Mouse (Mus musculus): ENCODE measurements around the gene Tfap2d. TPM values are rescaled to one million over a fixed set of nuclear protein-coding genes. Genes with fewer than 3 reads are reported as not detected.

Gene Tfap2d
- polyA plus RNA-seq, 1 experiment: not detected

GRCm38 (mm10) chr1:19209776-19210175 is 107.0 kb downstream of the Tfap2d start:
- H3ac ChIP-seq (ENCODE audit: control insufficient read depth, insufficient read length): no peak overlapping the region
- no peak overlapping the region for H3K4me3 ChIP-seq
- no peak overlapping the region for H3K4me2 ChIP-seq (ENCODE audit: low read depth)
- H3K27me3 ChIP-seq (ENCODE audit: control insufficient read depth, insufficient read depth, insufficient read length): peaks cover 4% of the 10 kb centered on the region
- TF ChIP-seq CEBPB (IDR thresholded peaks at IDR 0.05; ENCODE audit: insufficient read depth, poor library complexity, severe bottlenecking) (no peak), MAX (IDR thresholded peaks at IDR 0.05; ENCODE audit: low read depth) (no peak), MYOD1 (IDR thresholded peaks at IDR 0.05; ENCODE audit: control insufficient read depth in 1 of 3, insufficient read length in 2 of 3, low read depth in 2 of 3) (no peak), E2F4 (IDR thresholded peaks at IDR 0.05; ENCODE audit: insufficient read depth) (no peak), REST (IDR thresholded peaks at IDR 0.05; ENCODE audit: insufficient read depth, insufficient read length) (no peak), TCF12 (IDR thresholded peaks at IDR 0.05; ENCODE audit: insufficient read depth, poor library complexity, severe bottlenecking) (no peak), TCF3 (IDR thresholded peaks at IDR 0.05; ENCODE audit: insufficient read length, low read depth) (no peak)
- no peaks in the 10 kb centered on the region for H3K79me2 ChIP-seq (ENCODE audit: control insufficient read depth, insufficient read depth)
- no peaks in the 10 kb centered on the region for H3K36me3 ChIP-seq (ENCODE audit: control insufficient read depth, insufficient read depth)

- no peak overlapping the region for H3K4me2 ChIP-seq (ENCODE audit: low read depth)
- TF ChIP-seq MAX (IDR thresholded peaks at IDR 0.05; ENCODE audit: low read depth) (no peak), MYOG (IDR thresholded peaks at IDR 0.05; ENCODE audit: control insufficient read depth in 1 of 3, insufficient read depth in 1 of 3, insufficient read length in 2 of 3, low read depth in 2 of 3) (no peak), E2F4 (IDR thresholded peaks at IDR 0.05; ENCODE audit: insufficient read depth) (no peak), REST (IDR thresholded peaks at IDR 0.05; ENCODE audit: insufficient read depth, insufficient read length) (no peak), POLR2A (IDR thresholded peaks at IDR 0.05; ENCODE audit: insufficient read length, low read depth) (no peak), TCF12 (IDR thresholded peaks at IDR 0.05; ENCODE audit: insufficient read depth, poor library complexity, severe bottlenecking) (no peak), USF1 (IDR thresholded peaks at IDR 0.05; ENCODE audit: low read depth) (no peak), POLR2AphosphoS2 (IDR thresholded peaks at IDR 0.05; ENCODE audit: insufficient read length, low read depth) (no peak), SRF (IDR thresholded peaks at IDR 0.05; ENCODE audit: control insufficient read depth, insufficient read length, low read depth) (no peak), CEBPB (IDR thresholded peaks at IDR 0.05; ENCODE audit: insufficient read depth, poor library complexity, severe bottlenecking) (no peak), TCF3 (IDR thresholded peaks at IDR 0.05; ENCODE audit: insufficient read length, low read depth) (no peak), MYOD1 (IDR thresholded peaks at IDR 0.05; ENCODE audit: control insufficient read depth in 1 of 3, insufficient read length in 2 of 3, low read depth in 2 of 3) (no peak)
- H3K79me2 ChIP-seq (ENCODE audit: control insufficient read depth, insufficient read depth): no peaks in the 10 kb centered on the region
- no peak overlapping the region for H3ac ChIP-seq (ENCODE audit: control insufficient read depth, insufficient read length)
- no peak overlapping the region for H3K4me3 ChIP-seq
- peaks cover 4% of the 10 kb centered on the region for H3K27me3 ChIP-seq (ENCODE audit: control insufficient read depth, insufficient read depth, insufficient read length)
- H3K36me3 ChIP-seq (ENCODE audit: control insufficient read depth, insufficient read depth): no peaks in the 10 kb centered on the region
Measured at GRCm38 (mm10) chr1:19210215-19211032, 107.6 kb downstream of the Tfap2d start.

GRCm38 (mm10) chr1:19211033-19211405 is 108.2 kb downstream of the Tfap2d start:
- H3K36me3 ChIP-seq (ENCODE audit: control insufficient read depth, insufficient read depth): no peaks in the 10 kb centered on the region
- no peaks in the 10 kb centered on the region for H3K79me2 ChIP-seq (ENCODE audit: control insufficient read depth, insufficient read depth)
- no peak overlapping the region for H3K4me2 ChIP-seq (ENCODE audit: low read depth)
- H3ac ChIP-seq (ENCODE audit: control insufficient read depth, insufficient read length): no peak overlapping the region
- H3K27me3 ChIP-seq (ENCODE audit: control insufficient read depth, insufficient read depth, insufficient read length): peaks cover 4% of the 10 kb centered on the region
- no peak overlapping the region for H3K4me3 ChIP-seq
- TF ChIP-seq TCF12 (IDR thresholded peaks at IDR 0.05; ENCODE audit: insufficient read depth, poor library complexity, severe bottlenecking) (no peak), REST (IDR thresholded peaks at IDR 0.05; ENCODE audit: insufficient read depth, insufficient read length) (no peak), E2F4 (IDR thresholded peaks at IDR 0.05; ENCODE audit: insufficient read depth) (no peak), POLR2A (IDR thresholded peaks at IDR 0.05; ENCODE audit: insufficient read length, low read depth) (no peak), POLR2AphosphoS2 (IDR thresholded peaks at IDR 0.05; ENCODE audit: insufficient read length, low read depth) (no peak), MYOG (IDR thresholded peaks at IDR 0.05; ENCODE audit: control insufficient read depth in 1 of 3, insufficient read depth in 1 of 3, insufficient read length in 2 of 3, low read depth in 2 of 3) (no peak), TCF3 (IDR thresholded peaks at IDR 0.05; ENCODE audit: insufficient read length, low read depth) (no peak), USF1 (IDR thresholded peaks at IDR 0.05; ENCODE audit: low read depth) (no peak), MAX (IDR thresholded peaks at IDR 0.05; ENCODE audit: low read depth) (no peak), CEBPB (IDR thresholded peaks at IDR 0.05; ENCODE audit: insufficient read depth, poor library complexity, severe bottlenecking) (no peak)

- Histone ChIP-seq H3K79me2 (ENCODE audit: control insufficient read depth, insufficient read depth) (no peaks in the 10 kb centered on the region), H3K4me2 (ENCODE audit: low read depth) (no peak overlapping the region), H3K36me3 (ENCODE audit: control insufficient read depth, insufficient read depth) (no peaks in the 10 kb centered on the region)
Measured at GRCm38 (mm10) chr1:19211546-19212154, 108.8 kb downstream of the Tfap2d start.

More at GRCm38 (mm10) chr1:19211546-19212154, 108.8 kb downstream of the Tfap2d start:
- no peak overlapping the region for H3K4me3 ChIP-seq
- H3ac ChIP-seq (ENCODE audit: control insufficient read depth, insufficient read length): no peak overlapping the region
- peaks cover 4% of the 10 kb centered on the region for H3K27me3 ChIP-seq (ENCODE audit: control insufficient read depth, insufficient read depth, insufficient read length)
- TF ChIP-seq REST (IDR thresholded peaks at IDR 0.05; ENCODE audit: insufficient read depth, insufficient read length) (no peak), CEBPB (IDR thresholded peaks at IDR 0.05; ENCODE audit: insufficient read depth, poor library complexity, severe bottlenecking) (no peak), POLR2A (IDR thresholded peaks at IDR 0.05; ENCODE audit: insufficient read length, low read depth) (no peak), E2F4 (IDR thresholded peaks at IDR 0.05; ENCODE audit: insufficient read depth) (no peak), MYOG (IDR thresholded peaks at IDR 0.05; ENCODE audit: control insufficient read depth in 1 of 3, insufficient read depth in 1 of 3, insufficient read length in 2 of 3, low read depth in 2 of 3) (no peak), SRF (IDR thresholded peaks at IDR 0.05; ENCODE audit: control insufficient read depth, insufficient read length, low read depth) (no peak), POLR2AphosphoS2 (IDR thresholded peaks at IDR 0.05; ENCODE audit: insufficient read length, low read depth) (no peak), TCF3 (IDR thresholded peaks at IDR 0.05; ENCODE audit: insufficient read length, low read depth) (no peak), USF1 (IDR thresholded peaks at IDR 0.05; ENCODE audit: low read depth) (no peak), MYOD1 (IDR thresholded peaks at IDR 0.05; ENCODE audit: control insufficient read depth in 1 of 3, insufficient read length in 2 of 3, low read depth in 2 of 3) (no peak), TCF12 (IDR thresholded peaks at IDR 0.05; ENCODE audit: insufficient read depth, poor library complexity, severe bottlenecking) (no peak), MAX (IDR thresholded peaks at IDR 0.05; ENCODE audit: low read depth) (no peak)
